Mouse (Mus musculus): ENCODE measurements around the gene Slc35c2. TPM values are rescaled to one million over a fixed set of nuclear protein-coding genes. Genes with fewer than 3 reads are reported as not detected.

Slc35c2 gene
- polyA plus RNA-seq, 1 experiment from 2014 or later, result 61.3 TPM

- H3K9me3 ChIP-seq (replicated peaks), result no peaks in the 10 kb centered on the region
- H3K27me3 ChIP-seq (ENCODE audit: low read depth, poor library complexity, severe bottlenecking), result no peaks in the 10 kb centered on the region
- 70% methylated on average over 8 of the region's 8 CpGs for WGBS
- H3K4me1 ChIP-seq, result peaks cover 79% of the 10 kb centered on the region
- DNase-seq (ENCODE audit: low spot score), result no peak
- peaks cover 4% of the 10 kb centered on the region for H3K36me3 ChIP-seq
- 0 out of 2 replicates have a peak overlapping the region, but pooled peaks have one; percentile 27 for H3K27ac ChIP-seq
- H3K4me3 ChIP-seq, result no peak overlapping the region
Observed at GRCm38 (mm10) chr2:165321381-165321888, 33.8 kb upstream of the Slc35c2 start.

DNA sequence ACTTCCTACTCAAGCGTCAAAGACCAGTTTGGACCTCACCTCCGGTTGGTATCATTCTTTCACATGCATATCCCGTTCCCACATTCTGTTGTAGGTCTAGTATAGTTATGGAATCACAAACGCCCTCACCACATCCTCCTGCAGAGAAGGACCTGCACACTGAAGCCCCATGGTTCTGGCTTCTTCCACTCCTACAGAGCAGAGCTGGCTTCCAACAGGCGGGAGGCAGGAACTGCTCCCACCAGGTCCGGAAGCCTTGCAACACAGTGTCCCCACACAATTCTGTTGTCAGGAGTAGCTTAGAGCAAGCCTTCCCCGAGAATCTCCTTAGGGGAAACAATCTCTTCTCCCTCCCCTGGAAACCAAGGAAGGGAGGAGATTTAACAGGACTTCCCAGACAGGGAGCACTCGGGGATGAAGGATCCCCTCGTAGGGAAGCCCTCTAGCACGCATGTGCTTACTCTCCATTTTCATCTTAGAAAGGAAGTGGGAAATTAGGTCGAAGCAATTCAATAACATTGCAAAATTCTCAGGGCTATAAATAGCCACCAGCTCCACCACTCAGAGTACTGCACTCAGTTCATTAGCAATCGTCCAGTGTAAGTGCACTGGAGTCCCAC lies 33.0 kb upstream of the Slc35c2 start:
- H3K4me3 ChIP-seq, result no peak overlapping the region
- WGBS, result 81% methylated on average over 12 of the region's 12 CpGs
- H3K27me3 ChIP-seq (ENCODE audit: low read depth, poor library complexity, severe bottlenecking), result no peaks in the 10 kb centered on the region
- H3K4me1 ChIP-seq, result peaks cover 84% of the 10 kb centered on the region
- DNase-seq (ENCODE audit: low spot score), result no peak
- H3K9me3 ChIP-seq (replicated peaks), result no peaks in the 10 kb centered on the region
- peaks cover 12% of the 10 kb centered on the region for H3K36me3 ChIP-seq
- no peak overlapping the region for H3K27ac ChIP-seq

DNA sequence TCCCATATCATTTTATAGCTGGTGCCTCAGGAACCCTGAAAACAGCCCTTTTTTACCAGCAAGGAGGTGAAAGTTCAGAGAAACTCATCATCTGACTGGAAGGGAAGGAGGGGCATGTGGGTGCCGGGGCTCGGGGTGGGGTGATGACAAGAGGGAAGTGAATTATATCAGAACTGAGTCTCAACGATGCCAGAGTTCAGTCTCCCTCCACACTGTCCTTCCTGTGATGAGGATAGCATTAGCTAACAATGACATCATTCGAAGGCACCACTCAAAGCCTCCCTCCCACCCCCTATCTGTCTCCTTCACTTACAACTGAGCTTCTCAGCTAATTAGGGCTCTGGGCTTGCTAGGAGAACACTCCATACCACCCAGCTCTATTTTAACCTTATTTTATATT lies 31.8 kb upstream of the Slc35c2 start:
- Histone ChIP-seq H3K27ac (no peak overlapping the region), H3K36me3 (peaks cover 23% of the 10 kb centered on the region), H3K4me1 (peaks cover 73% of the 10 kb centered on the region), H3K27me3 (ENCODE audit: low read depth, poor library complexity, severe bottlenecking) (no peaks in the 10 kb centered on the region), H3K4me3 (no peak overlapping the region), H3K9me3 (replicated peaks) (no peaks in the 10 kb centered on the region)
- 79% methylated on average over 4 of the region's 4 CpGs for WGBS
- DNase-seq (ENCODE audit: low spot score), result no peak

- Histone ChIP-seq H3K4me3 (no peak overlapping the region), H3K27ac (no peak overlapping the region), H3K9me3 (replicated peaks) (no peaks in the 10 kb centered on the region), H3K4me1 (peaks cover 67% of the 10 kb centered on the region), H3K36me3 (peaks cover 29% of the 10 kb centered on the region), H3K27me3 (ENCODE audit: low read depth, poor library complexity, severe bottlenecking) (no peaks in the 10 kb centered on the region)
- WGBS, result 89% methylated on average over 7 of the region's 7 CpGs
- DNase-seq (ENCODE audit: low spot score), result no peak
Observed at GRCm38 (mm10) chr2:165318941-165319340, 31.3 kb upstream of the Slc35c2 start.

- H3K4me3 ChIP-seq, result peak overlapping the region; percentile 9; the same call in 1 of the 2 replicates
- no peak for DNase-seq (ENCODE audit: low spot score)
- H3K9me3 ChIP-seq (replicated peaks), result no peaks in the 10 kb centered on the region
- peak overlapping the region; percentile 63; the same call in 1 of the 2 replicates for H3K27ac ChIP-seq
- H3K4me1 ChIP-seq, result peaks cover 59% of the 10 kb centered on the region
- H3K36me3 ChIP-seq, result peaks cover 41% of the 10 kb centered on the region
- 66% methylated on average over 16 of the region's 16 CpGs for WGBS
- H3K27me3 ChIP-seq (ENCODE audit: low read depth, poor library complexity, severe bottlenecking), result no peaks in the 10 kb centered on the region
Observed at GRCm38 (mm10) chr2:165317621-165318263, 30.1 kb upstream of the Slc35c2 start.

GRCm38 (mm10) chr2:165316837-165317473 lies 29.3 kb upstream of the Slc35c2 start:
- peak; percentile 75 for DNase-seq (ENCODE audit: low spot score)
- Histone ChIP-seq H3K4me3 (peak overlapping the region; percentile 9), H3K27me3 (ENCODE audit: low read depth, poor library complexity, severe bottlenecking) (no peaks in the 10 kb centered on the region), H3K36me3 (peaks cover 46% of the 10 kb centered on the region), H3K4me1 (peaks cover 55% of the 10 kb centered on the region), H3K27ac (peak overlapping the region; percentile 63), H3K9me3 (replicated peaks) (no peaks in the 10 kb centered on the region)
- 12% methylated on average over 9 of the region's 9 CpGs for WGBS

DNA sequence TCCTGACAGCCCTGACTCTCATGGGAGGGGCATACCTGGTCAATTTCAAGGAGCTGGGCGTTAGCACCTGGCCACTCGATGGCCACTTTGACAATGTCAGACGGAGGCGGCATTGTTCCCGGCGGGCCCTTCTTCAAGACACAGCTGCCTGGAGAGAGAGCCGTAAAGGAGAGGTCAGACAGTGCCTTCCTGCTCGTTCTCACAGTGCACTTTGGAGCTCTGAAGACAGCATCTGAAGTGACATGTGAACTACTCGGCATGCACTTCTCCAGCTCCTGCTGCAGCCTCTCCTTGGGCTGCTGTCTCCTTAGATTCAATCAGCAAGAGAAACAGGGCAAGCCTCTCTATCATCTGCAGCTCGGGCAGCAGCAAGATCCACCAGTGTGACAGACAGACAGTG lies 28.5 kb upstream of the Slc35c2 start:
- peak overlapping the region; percentile 56 for H3K27ac ChIP-seq
- no peak for DNase-seq (ENCODE audit: low spot score)
- H3K4me1 ChIP-seq, result peaks cover 47% of the 10 kb centered on the region
- H3K4me3 ChIP-seq, result no peak overlapping the region
- no peaks in the 10 kb centered on the region for H3K9me3 ChIP-seq (replicated peaks)
- 61% methylated on average over 10 of the region's 10 CpGs for WGBS
- H3K27me3 ChIP-seq (ENCODE audit: low read depth, poor library complexity, severe bottlenecking), result no peaks in the 10 kb centered on the region
- peaks cover 52% of the 10 kb centered on the region for H3K36me3 ChIP-seq

- no peak overlapping the region for H3K4me3 ChIP-seq
- no peaks in the 10 kb centered on the region for H3K27me3 ChIP-seq (ENCODE audit: low read depth, poor library complexity, severe bottlenecking)
- peaks cover 72% of the 10 kb centered on the region for H3K36me3 ChIP-seq
- H3K27ac ChIP-seq, result no peak overlapping the region
- peaks cover 35% of the 10 kb centered on the region for H3K4me1 ChIP-seq
- no peak for DNase-seq (ENCODE audit: low spot score)
- H3K9me3 ChIP-seq (replicated peaks), result no peaks in the 10 kb centered on the region
- 93% methylated on average over 8 of the region's 8 CpGs for WGBS
Observed at GRCm38 (mm10) chr2:165314197-165314596, 26.5 kb upstream of the Slc35c2 start.

DNA sequence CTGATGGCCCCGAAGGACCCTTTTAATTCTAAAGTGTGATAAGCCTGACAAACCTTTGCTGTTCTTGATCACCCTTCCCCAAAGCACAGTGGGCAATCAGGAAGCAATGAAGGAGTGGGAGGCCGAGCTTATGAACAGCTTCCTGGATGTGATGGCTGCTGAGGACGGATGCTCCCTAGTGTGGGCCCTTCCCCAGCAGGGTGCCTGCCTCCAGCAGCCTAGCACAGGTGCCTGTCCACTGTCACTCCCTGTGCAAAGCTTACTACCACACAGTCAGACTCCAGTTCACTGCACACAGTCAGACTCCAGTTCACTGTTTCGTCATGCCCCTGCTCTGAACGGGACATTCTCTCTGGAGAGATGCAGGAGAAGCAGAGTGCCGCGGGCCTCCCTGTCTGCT lies 24.7 kb upstream of the Slc35c2 start:
- H3K4me1 ChIP-seq, result peaks cover 17% of the 10 kb centered on the region
- no peaks in the 10 kb centered on the region for H3K27me3 ChIP-seq (ENCODE audit: low read depth, poor library complexity, severe bottlenecking)
- DNase-seq (ENCODE audit: low spot score), result no peak
- no peak overlapping the region for H3K27ac ChIP-seq
- WGBS, result 74% methylated on average over 7 of the region's 7 CpGs
- peaks cover 90% of the 10 kb centered on the region for H3K36me3 ChIP-seq
- no peaks in the 10 kb centered on the region for H3K9me3 ChIP-seq (replicated peaks)
- H3K4me3 ChIP-seq, result no peak overlapping the region

GRCm38 (mm10) chr2:165311577-165311976 lies 23.9 kb upstream of the Slc35c2 start:
- Histone ChIP-seq H3K36me3 (peaks cover 98% of the 10 kb centered on the region), H3K9me3 (replicated peaks) (no peaks in the 10 kb centered on the region), H3K4me3 (no peak overlapping the region), H3K27me3 (ENCODE audit: low read depth, poor library complexity, severe bottlenecking) (no peaks in the 10 kb centered on the region), H3K27ac (0 out of 2 replicates have a peak overlapping the region, but pooled peaks have one; percentile 16), H3K4me1 (peaks cover 9% of the 10 kb centered on the region)
- no peak for DNase-seq (ENCODE audit: low spot score)
- WGBS, result 92% methylated on average over 12 of the region's 12 CpGs

GRCm38 (mm10) chr2:165310818-165311425 lies 23.3 kb upstream of the Slc35c2 start:
- Histone ChIP-seq H3K27me3 (ENCODE audit: low read depth, poor library complexity, severe bottlenecking) (no peaks in the 10 kb centered on the region), H3K4me1 (peaks cover 2% of the 10 kb centered on the region), H3K36me3 (peaks cover 95% of the 10 kb centered on the region), H3K4me3 (no peak overlapping the region), H3K27ac (0 out of 2 replicates have a peak overlapping the region, but pooled peaks have one; percentile 16), H3K9me3 (replicated peaks) (no peaks in the 10 kb centered on the region)
- no peak for DNase-seq (ENCODE audit: low spot score)
- 75% methylated on average over 13 of the region's 13 CpGs for WGBS

- Histone ChIP-seq H3K4me1 (no peaks in the 10 kb centered on the region), H3K4me3 (no peak overlapping the region), H3K9me3 (replicated peaks) (no peaks in the 10 kb centered on the region), H3K27ac (no peak overlapping the region), H3K36me3 (peaks cover 93% of the 10 kb centered on the region), H3K27me3 (ENCODE audit: low read depth, poor library complexity, severe bottlenecking) (no peaks in the 10 kb centered on the region)
- WGBS, result 89% methylated on average over 6 of the region's 6 CpGs
- no peak for DNase-seq (ENCODE audit: low spot score)
Observed at GRCm38 (mm10) chr2:165307801-165308200, 20.1 kb upstream of the Slc35c2 start.

- WGBS, result 94% methylated on average over 8 of the region's 8 CpGs
- Histone ChIP-seq H3K27ac (no peak overlapping the region), H3K27me3 (ENCODE audit: low read depth, poor library complexity, severe bottlenecking) (no peaks in the 10 kb centered on the region), H3K36me3 (peaks cover 93% of the 10 kb centered on the region), H3K9me3 (replicated peaks) (no peaks in the 10 kb centered on the region), H3K4me1 (no peaks in the 10 kb centered on the region), H3K4me3 (no peak overlapping the region)
- no peak for DNase-seq (ENCODE audit: low spot score)
Observed at GRCm38 (mm10) chr2:165305438-165305837, 17.8 kb upstream of the Slc35c2 start.
